Mouse (Mus musculus) small intestine, adult 2 months (tissue): ENCODE measurements around the gene Dnlz. TPM values are rescaled to one million over a fixed set of nuclear protein-coding genes. Genes with fewer than 3 reads are reported as not detected.

Experiments
- H3K27ac ChIP-seq: fragments of 200-500 bp; 2 replicates; pipeline ENCODE4 v1.5.1; 2012; ENCODE audit warnings: low read depth, low read length, control low read depth, inconsistent platforms; ENCODE audit not compliant: insufficient read depth
- H3K27me3 ChIP-seq: fragments of 200-500 bp; 2 replicates; pipeline ENCODE4 v1.6.1; 2012; ENCODE audit warnings: mild to moderate bottlenecking, moderate library complexity, low read length, inconsistent platforms; ENCODE audit not compliant: control insufficient read depth, insufficient read depth
- H3K36me3 ChIP-seq: fragments of 200-500 bp; 2 replicates; pipeline ENCODE4 v1.6.1; 2012; ENCODE audit warnings: mild to moderate bottlenecking, low read length, control low read depth, inconsistent platforms; ENCODE audit not compliant: control insufficient read depth, insufficient read depth
- H3K4me1 ChIP-seq: fragments of 200-500 bp; 2 replicates; pipeline ENCODE4 v1.6.1; 2012; ENCODE audit warnings: low read length, inconsistent platforms, mixed read lengths; ENCODE audit not compliant: control insufficient read depth, insufficient read depth, insufficient read length
- H3K4me3 ChIP-seq: fragments of 200-500 bp; 2 replicates; pipeline ENCODE4 v1.5.1; 2012; ENCODE audit warnings: low read depth, mild to moderate bottlenecking, control low read depth, inconsistent platforms, low read length, moderate library complexity
- CTCF ChIP-seq: fragments of 200-500 bp; IDR thresholded peaks from 2 replicates; pipeline ENCODE4 v1.5.1; 2012; ENCODE audit warnings: low read depth, mild to moderate bottlenecking, control low read depth, inconsistent platforms, low read length, moderate library complexity, mixed read lengths; ENCODE audit not compliant: insufficient replicate concordance, insufficient read length; ENCODE audit errors: extremely low read depth
- POLR2A ChIP-seq: fragments of 200-500 bp; IDR thresholded peaks from 2 replicates; pipeline ENCODE4 v1.6.1; 2012; ENCODE audit warnings: low read depth, mild to moderate bottlenecking, control low read depth, inconsistent platforms, low read length, moderate library complexity
- WGBS: fragments of 180-500 bp; shearing (Covaris S2); methylation state at CpG from one replicate; pipeline ENCODE4 v1.1.7; 2018; 5-methylcytosine and 5-hydroxymethylcytosine counted together
- polyA plus RNA-seq: library from polyadenylated mRNA; depleted of rRNA; stranded (reverse); fragments of >200 nt; gene quantifications from 2 replicates; pipeline ENCODE4 v1.2.3, GENCODE M21; 2012

Gene Dnlz
- polyA plus RNA-seq, 1 experiment: 23.7 TPM

- WGBS: 80% methylated on average over 14 of the region's 14 CpGs
- no peak for TF ChIP-seq POLR2A
- TF ChIP-seq CTCF: no peak
- Histone ChIP-seq H3K4me1 (no peaks in the 10 kb centered on the region; the same call in 1 of the 2 replicates), H3K27ac (no peak overlapping the region), H3K36me3 (no peaks in the 10 kb centered on the region), H3K4me3 (no peak overlapping the region), H3K27me3 (no peaks in the 10 kb centered on the region)
Measured at GRCm38 (mm10) chr2:26320245-26321185, 31.4 kb downstream of the Dnlz start.

DNA sequence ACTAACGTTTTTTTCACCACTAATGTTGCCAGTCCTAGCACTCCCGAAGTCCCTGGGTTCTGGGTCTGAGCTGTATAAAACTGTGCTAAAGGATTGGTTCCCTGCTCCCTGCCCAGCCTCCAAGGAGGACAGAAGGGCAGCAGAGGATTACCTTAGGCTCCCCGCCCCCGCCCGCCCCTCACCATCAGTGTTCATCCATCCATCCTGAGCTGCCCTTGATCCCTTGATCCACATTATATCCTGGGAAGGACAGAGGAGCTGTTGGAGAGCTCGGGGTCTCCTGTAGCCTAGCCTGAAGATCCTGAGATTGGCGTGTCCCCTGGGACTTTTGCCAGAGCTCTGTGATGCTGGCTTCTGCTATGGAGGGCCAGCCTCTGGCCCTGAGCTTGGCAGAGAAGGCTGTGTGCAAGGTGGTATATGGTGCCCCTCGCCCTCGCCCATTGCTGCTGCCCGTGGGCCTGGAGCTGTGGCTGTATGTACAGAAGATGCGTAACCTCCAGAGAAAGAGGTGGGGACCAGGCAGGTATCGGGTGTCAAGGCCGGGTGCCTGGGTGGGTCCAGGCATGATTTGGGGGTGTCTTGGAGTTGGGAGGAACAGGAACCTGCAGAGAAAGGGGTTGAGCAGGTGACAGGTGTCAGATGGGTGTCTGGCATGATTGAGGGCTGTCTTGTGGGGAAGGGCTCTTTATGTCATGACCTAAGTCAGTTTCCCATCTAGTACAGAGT lies 32.2 kb downstream of the Dnlz start:
- Histone ChIP-seq H3K4me1 (no peaks in the 10 kb centered on the region; the same call in 1 of the 2 replicates), H3K36me3 (no peaks in the 10 kb centered on the region), H3K4me3 (no peak overlapping the region), H3K27ac (no peak overlapping the region), H3K27me3 (no peaks in the 10 kb centered on the region)
- TF ChIP-seq CTCF: no peak
- no peak for TF ChIP-seq POLR2A
- WGBS: 84% methylated on average over 13 of the region's 13 CpGs

- no peak overlapping the region for H3K4me3 ChIP-seq
- no peaks in the 10 kb centered on the region; the same call in none of the 2 replicates for H3K4me1 ChIP-seq
- WGBS: 89% methylated on average over 9 of the region's 9 CpGs
- no peak overlapping the region for H3K27ac ChIP-seq
- no peaks in the 10 kb centered on the region for H3K27me3 ChIP-seq
- no peaks in the 10 kb centered on the region for H3K36me3 ChIP-seq
- TF ChIP-seq POLR2A (no peak), CTCF (no peak)
Measured at GRCm38 (mm10) chr2:26319109-26319508, 32.8 kb downstream of the Dnlz start.

DNA sequence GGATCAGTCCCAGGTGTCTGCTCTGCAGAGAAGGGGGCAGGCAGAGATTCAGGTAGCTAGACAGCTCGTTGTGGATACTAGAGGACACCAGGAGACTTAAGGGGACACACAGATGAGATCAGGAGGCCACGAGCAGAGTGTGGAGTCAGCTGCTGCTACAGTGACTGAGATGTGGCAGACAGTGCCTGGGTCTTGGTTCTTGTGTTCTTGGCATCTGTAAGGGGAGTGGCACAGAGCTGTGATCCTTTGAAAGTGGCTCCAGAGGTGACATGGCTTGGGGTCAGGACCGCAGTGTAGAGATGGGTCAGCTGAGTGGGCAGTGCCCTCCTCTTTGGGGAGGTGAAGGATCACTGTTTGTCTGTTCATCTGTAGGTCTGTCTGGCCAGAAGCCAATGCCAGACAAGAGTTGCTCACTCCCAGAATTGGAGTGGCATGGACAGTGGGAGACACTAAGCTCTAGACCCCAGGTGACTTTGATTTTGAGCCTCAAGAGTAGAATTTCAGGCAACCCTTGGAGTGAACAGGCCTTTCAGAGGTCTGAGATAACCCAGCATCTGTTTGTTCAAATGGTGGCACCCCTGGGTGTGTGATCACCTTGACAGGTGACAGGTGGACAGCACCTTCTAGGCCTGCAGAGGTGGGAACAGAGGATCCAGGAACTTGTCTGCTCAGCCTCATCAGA lies 33.8 kb downstream of the Dnlz start:
- TF ChIP-seq POLR2A (no peak), CTCF (no peak)
- H3K36me3 ChIP-seq: no peaks in the 10 kb centered on the region
- no peaks in the 10 kb centered on the region for H3K27me3 ChIP-seq
- no peak overlapping the region for H3K4me3 ChIP-seq
- no peaks in the 10 kb centered on the region; the same call in none of the 2 replicates for H3K4me1 ChIP-seq
- 86% methylated on average over 3 of the region's 3 CpGs for WGBS
- H3K27ac ChIP-seq: no peak overlapping the region

DNA sequence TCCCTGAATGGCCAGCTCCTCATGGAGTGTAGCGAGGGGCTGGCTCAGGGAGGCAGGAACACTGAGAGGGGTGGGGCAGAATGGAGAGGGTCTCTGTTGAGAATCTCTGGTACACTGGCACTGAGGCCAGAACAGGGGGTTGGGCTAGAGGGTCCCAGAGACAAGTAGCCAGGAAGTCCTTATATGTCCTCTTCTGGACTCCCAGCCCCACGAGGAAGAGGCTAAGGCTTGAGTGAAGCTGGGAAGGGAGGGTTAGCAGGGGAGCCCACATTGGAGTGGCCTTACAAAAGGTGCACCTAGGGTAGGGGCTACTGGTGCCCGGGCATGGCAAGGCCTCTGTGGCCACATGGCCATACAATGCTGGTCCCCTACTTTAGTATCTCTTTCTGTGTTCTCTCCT lies 34.5 kb downstream of the Dnlz start:
- Histone ChIP-seq H3K27me3 (no peaks in the 10 kb centered on the region), H3K36me3 (no peaks in the 10 kb centered on the region), H3K4me3 (no peak overlapping the region), H3K27ac (no peak overlapping the region), H3K4me1 (no peaks in the 10 kb centered on the region; the same call in none of the 2 replicates)
- 74% methylated on average over 3 of the region's 3 CpGs for WGBS
- no peak for TF ChIP-seq CTCF
- no peak for TF ChIP-seq POLR2A

GRCm38 (mm10) chr2:26316576-26317246 lies 35.2 kb downstream of the Dnlz start:
- TF ChIP-seq POLR2A: no peak
- no peak for TF ChIP-seq CTCF
- Histone ChIP-seq H3K4me3 (no peak overlapping the region), H3K4me1 (no peaks in the 10 kb centered on the region; the same call in none of the 2 replicates), H3K27ac (no peak overlapping the region), H3K27me3 (no peaks in the 10 kb centered on the region), H3K36me3 (no peaks in the 10 kb centered on the region)
- 74% methylated on average over 9 of the region's 9 CpGs for WGBS
